Mouse (Mus musculus) cerebellum, adult 11 months (tissue): ENCODE data around the gene Sntb2.
"Not testable (repeated sequence)": the region's sequence is repeated elsewhere in the genome, so short reads cannot be mapped to it uniquely, and the experiment has no call there.

Source experiments
- DNase-seq: peaks from one replicate; pipeline ENCODE4 v3.0.0; 2022

Gene Sntb2

DNA sequence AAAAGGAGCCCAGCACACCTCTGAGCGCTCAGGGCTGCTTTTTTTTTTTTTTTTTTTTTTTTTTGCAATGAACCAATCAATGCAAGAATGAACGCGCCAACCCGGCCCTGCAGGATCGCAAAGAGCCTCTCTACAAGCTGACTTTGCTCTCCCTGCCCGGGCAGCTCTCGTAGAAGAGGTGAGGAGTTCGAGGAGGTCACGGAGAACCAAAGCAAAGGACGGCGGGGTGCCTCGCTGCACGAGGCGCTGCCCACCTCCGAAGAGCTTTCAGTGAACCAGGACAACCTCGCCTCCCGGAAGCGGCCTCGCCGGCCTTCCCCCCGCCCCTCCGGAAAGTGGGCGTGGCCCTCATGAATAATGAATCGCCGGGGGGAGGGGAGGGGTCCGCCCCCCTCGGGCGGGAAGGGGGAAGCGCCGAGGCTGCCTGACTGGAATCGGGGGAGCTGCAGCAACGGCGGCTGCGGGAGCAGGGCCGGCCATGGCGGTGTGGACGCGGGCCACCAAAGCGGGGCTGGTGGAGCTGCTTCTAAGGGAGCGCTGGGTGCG, at the start of gene Sntb2:
Sntb2 (plus strand) TSS at position 427 of the 546 bp plus-strand sequence.
- peak; percentile 88 for DNase-seq

- peak; percentile 60 for DNase-seq
Observed at GRCm38 (mm10) chr8:106887336-106888189, 48.0 kb upstream of the Sntb2 start.

GRCm38 (mm10) chr8:106888803-106889202, 46.7 kb upstream of the Sntb2 start:
- DNase-seq = no peak

DNA sequence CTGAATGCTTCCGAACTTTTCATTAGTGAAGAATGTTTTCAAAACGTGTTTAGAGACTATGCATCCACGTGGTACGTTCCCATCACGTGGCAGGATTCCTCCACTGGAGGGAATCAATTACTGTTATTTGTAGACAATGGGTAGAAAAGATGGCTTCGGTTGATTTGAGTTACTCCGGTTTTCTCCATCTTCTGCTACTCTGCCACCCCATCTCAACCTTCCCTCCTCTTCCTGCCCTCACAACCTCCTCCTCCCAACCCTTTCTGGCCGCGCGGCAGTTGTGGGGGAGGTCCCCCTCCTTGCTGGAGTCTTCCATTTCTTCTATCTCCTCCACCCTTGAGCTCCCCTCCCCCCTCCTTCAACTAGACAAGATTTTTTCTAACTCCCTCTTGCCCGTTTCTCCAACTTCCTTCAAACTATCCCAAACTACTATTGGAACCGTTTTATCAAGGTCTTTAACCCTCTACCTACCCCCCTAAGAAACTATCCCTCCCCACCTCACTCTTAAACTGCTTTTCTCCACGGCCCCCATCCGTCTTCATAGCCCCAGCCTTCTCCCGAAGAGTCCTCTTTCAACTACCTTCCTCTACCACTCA, 43.2 kb upstream of the Sntb2 start:
- DNase-seq = no peak

DNA sequence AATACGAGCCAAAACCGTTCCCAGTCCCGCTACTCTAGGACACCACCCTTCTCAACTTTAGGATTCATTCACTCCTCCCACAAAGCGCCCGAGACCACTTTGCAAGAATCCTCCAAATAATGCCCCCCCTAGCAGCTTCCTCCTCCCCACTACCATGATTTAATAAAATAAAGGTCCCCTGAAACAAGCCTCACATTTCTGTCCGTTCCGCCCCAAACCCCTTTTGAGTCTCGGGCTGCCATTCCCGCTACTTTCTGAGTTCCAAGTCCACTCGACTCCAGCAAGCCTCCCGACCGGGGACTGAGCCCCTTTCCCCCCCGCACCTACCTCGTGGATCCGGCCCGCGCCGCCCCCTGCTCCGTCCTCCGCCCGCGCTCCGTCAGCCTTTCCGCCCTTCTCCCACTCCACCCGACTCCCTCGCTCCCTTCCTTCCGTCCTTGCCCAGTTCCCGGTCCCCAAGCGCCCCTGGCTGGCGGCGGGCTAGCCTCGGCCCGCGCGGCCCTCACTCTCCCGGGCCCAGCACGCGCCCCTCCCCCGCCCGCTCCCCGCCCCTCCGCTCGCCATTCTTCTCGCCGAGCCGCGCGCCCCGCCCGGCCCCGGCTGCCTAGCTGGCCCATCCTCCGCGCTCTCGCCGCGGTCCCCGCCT, 42.6 kb upstream of the Sntb2 start:
- DNase-seq = no peak

DNA sequence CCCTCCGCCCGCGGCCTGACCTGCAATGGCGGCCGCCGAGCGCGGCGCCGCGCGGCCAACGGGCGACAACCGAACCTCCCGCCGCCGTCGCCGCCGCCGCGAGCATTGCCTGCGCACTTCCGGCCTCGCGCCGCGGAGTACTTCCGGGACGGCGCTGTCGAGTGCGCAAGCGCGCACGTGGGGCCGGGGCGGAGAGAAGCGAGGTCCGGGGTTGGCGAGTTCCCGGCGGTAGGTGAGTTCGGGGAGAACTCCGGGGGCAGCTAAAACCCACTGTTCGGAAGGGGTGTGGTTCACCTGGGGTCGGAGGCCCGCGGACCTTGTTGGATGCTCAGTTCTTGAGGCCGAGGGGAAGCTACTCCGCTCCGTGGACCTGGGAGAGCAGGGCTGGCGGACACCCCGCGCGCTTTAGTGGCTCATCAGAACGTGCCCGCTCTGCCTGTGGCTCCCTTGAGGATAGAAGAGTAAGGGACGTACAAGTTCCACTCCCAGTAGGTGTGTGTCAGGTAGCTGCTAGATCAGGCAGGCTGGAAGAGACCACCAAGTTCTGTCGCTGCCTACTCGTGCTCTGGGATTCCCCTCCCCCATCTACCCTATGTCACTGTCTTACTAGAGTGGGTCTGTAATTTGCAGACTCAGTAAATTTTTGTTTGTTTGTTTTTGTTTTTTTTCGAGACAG, 41.9 kb upstream of the Sntb2 start, which contains the start of gene Utp4:
Utp4 (plus strand) TSS at position 156 of the 676 bp plus-strand sequence.
- peak; percentile 79 for DNase-seq

DNA sequence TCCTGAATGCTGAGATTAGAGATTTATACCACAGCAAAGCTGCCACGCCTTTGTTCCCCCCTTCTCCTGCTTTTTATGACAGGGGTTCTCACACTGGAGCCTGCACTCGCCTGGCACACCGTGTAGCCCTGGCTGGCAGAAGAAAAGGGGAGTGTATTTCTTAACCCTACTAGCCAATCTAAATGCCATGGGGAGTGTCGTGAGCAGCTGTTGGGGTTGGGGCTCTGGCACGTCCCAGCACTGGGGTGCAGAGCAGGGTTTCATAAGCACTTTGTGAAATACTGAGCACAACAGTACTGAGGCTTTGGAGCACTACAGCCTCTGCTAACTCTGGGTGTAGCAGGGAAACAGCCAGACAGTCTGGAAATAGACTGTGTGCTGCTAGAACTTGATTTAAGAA, 36.1 kb upstream of the Sntb2 start:
- no peak for DNase-seq

- no peak for DNase-seq
Observed at GRCm38 (mm10) chr8:106905727-106906480, 29.6 kb upstream of the Sntb2 start.

DNA sequence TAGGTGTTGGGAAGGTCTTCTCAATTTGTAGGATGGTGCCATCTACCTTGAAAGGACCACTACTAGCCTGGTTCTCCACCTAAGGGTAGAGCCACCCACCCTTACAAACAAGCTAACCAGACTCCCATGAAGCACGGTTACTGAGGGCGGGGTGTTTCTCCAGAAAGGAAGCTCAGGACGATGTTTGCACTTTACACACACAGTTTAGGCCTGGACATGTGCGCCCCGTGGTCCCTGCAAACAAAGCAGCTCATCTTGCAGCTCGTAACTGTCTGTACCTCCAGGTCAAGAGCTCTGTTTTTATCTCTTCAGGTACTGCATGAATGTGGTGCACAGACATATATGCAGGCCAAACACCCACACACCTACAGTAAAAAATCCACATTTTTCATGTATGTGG, 28.9 kb upstream of the Sntb2 start:
- DNase-seq = no peak

GRCm38 (mm10) chr8:106907450-106907849, 28.1 kb upstream of the Sntb2 start:
- no peak for DNase-seq

- DNase-seq = no peak
Observed at GRCm38 (mm10) chr8:106908291-106908690, 27.3 kb upstream of the Sntb2 start.

DNA sequence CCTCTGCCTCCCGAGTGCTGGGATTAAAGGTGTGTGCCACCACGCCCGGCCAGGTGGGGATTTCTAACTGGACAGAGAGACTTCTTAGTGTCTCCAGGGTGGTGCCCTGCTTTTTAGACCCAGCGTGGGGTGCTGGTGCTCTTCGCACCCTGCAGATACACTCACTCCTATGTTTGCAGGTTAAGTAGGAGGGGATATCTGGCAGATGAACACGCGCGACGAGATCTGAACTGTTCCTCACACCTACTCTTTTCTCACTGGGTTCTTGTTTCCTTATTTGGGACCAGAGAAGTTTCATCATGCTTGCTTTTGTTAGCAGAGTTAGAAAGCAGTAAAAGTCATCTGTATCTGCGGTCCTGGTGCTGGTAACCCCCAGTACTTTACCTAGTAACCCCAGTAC, 21.9 kb upstream of the Sntb2 start:
- no peak for DNase-seq

DNA sequence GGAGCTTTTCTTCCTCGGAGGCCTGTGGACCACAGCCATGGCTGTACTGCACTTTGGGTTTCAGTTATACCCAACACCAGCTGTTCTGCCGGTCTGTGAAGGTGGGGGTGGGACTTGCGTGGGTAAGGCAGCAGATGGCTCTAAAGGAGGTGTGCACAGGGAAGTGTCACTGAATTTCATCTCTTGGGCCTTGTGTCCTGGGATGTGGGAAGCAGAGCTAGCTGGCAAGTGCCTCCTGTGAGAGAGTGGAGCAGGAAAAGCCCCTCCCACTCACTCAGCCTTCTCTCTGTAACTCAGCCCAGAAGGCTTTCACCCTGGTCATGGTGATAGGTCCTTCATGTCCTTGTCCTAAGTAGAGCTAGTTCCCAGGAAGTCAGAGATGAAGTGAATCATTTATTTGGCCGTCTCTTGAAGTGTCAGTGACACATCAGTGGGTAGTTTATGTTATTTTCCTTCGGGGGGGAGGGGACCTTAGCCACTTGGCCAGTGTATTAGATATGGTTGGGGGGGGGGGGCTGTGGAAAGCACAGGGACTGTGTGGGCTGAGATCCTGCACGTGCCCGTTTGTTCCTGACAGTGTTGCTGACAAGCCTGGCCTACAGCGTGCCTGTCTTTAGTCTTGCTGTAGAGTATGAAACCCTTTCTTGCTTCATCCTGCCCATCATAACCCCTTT, 15.7 kb upstream of the Sntb2 start:
- DNase-seq = no peak

GRCm38 (mm10) chr8:106920395-106920741, 15.2 kb upstream of the Sntb2 start:
- no peak for DNase-seq

DNA sequence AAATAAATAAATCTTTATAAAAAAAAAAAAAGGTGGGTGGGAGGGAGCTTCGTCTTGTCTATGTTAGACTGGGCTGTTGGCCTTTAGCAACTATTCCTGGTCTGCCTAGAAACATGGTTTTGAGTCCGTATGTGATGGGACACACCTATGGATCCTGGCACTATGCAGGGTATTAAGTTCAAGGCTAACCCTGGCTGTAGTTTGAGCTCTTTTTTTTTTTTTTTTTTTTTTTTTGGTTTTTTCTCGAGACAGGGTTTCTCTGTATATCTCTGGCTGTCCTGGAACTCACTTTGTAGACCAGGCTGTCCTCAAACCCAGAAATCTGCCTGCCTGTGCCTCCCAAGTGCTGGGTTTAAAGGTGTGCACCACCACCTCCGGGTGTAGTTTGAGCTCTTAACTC, 11.5 kb upstream of the Sntb2 start:
- DNase-seq = no peak

- DNase-seq = no peak
Observed at GRCm38 (mm10) chr8:106924904-106925349, 10.6 kb upstream of the Sntb2 start.

GRCm38 (mm10) chr8:106925446-106925845, 10.1 kb upstream of the Sntb2 start:
- DNase-seq = no peak

GRCm38 (mm10) chr8:106927247-106927646, 8.3 kb upstream of the Sntb2 start:
- no peak for DNase-seq

DNA sequence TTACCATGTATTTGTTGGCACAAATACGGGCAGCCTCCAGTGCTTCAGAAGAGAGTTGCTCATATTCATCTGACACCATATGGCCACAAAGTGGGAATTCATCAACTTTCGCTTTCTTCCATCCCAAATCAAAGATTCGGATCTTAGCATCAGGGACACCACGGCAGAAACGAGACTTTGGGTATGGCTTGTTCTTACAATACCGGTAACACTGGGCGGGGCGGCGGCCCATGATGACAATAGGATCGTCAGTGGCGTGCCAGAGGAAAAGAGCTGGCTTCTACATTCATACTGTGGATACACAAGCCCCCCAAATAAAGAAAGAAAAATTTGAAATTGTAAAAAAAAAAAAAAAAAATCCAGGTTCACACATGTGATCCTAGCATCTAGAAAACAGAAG, 7.4 kb upstream of the Sntb2 start:
- DNase-seq = not testable (repeated sequence)

DNA sequence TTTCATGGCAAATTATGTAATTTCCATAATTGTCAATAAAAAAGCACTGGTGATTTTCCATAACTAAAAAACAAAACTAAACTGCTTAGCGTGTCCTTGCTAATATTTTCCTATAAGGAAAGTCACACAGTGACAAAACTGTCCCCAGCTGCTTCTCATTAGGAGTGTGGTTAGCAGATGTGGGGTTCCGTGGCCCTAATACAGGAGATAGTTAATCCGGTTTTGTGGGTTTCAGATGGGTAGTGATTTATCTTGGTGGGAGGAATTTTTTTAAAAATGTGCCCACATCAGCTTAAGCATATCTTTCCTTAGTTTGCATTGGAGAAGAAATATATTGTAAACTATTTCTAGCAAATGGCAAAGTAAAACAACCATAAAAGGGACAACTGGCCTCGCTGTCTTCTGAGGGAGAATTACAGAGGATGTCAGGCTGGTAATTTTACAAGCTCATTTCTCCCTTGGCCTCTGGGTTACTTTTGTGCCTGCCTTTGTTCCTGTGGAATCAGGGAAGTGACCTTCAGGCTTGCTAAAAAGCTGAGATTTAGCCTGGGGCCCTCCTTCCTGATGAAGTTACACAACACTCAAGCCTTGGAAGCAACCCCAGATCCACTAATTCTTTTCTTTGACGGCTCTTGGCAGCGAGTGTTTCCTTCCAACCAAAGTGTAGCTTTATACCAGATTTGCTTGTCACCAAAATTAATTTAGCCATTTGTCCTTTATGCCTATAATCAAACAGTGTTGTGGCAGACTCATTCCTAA, 6.2 kb upstream of the Sntb2 start:
- no peak for DNase-seq

- no peak for DNase-seq
Observed at GRCm38 (mm10) chr8:106929921-106930320, 5.6 kb upstream of the Sntb2 start.
